Mouse (Mus musculus): Measurements from ENCODE around the gene Epha10. TPM values are rescaled to one million over a fixed set of nuclear protein-coding genes. Genes with fewer than 3 reads are reported as not detected.
"Not testable (repeated sequence)": the region's sequence is repeated elsewhere in the genome, so short reads cannot be mapped to it uniquely, and the experiment has no call there.

The Epha10 gene
- total RNA-seq, 4 experiments from 2014 or later: 36.6 to 40.5 (median 39.2) TPM

DNA sequence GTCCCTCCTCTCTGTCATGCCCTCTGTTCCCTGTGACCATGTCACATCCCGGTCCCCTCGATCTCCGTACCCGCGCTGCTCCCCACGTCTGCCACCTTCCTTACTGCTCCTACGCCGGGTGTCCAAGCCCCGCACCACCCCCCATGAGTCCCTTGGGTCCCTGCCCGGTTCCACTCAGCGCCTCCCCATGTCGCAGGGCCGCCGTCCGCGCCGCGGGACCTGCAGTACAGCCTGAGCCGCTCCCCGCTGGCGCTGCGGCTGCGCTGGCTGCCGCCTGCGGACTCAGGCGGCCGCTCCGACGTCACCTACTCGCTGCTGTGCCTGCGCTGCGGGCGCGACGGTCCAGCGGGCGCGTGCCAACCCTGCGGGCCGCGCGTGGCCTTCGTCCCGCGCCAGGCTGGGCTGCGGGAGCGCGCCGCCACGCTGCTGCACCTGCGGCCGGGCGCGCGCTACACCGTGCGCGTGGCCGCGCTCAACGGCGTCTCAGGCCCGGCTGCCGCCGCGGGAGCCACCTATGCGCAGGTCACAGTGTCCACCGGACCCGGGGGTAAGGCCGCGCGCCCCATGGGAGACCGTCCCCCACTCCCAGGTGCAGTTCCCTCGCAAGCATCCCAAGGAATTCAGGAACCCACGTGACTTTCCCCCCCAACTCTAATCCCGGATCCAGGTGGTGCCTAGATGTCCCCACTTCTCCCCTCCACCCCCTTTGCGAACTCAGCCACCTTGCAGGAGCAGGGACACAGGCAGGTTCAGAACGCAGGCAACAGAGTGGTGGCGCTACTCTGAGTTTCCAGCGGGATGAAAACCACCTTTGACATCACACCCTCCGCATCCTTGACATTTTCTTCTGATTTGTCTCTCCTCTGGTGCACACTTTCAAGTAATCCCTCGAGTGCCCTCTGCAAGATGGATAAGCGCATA lies 14.1 kb downstream of the Epha10 start:
- DNase-seq (ENCODE audit: low spot score in 2 of 2): peak; percentile 49 to 76

DNA sequence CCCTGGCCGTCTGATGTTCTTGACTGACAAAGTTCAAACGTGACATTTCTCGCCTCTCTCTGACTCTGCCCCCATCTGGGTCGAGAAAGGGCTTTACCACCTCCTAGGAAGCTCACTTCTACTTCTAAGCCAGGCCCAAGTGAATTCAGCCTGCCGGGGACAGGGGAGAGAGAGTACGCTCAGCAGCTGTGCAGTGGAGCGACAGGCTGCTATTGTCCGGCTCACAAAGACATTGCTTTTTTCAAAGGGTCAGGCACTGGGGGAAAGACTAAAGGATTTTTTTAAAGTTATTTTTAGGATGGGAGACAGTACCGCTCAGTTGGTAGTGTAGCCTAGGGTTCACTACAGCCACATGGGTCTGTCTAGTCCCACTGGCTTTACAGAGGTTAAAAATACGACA lies 17.7 kb downstream of the Epha10 start:
- DNase-seq (ENCODE audit: low spot score in 2 of 2): no peak

DNA sequence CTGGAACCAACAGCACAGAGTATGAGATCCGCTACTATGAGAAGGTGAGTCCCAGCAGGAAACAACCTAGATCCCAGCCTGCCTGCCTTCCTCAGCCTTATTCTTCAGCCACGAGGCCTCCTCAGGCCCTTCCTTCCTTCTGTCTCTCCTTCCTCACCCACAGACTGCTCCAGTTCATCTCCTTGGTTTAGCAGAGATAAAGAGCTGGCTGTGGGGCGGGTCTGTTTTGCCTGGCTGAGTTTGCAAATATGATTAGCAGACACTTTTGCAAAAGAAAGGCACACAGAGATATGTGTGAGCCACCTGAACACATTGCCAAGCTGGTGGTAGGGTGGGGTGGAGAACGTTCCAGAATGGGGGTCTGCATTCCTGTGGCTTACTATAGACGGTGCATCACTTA lies 19.2 kb downstream of the Epha10 start:
- DNase-seq (ENCODE audit: low spot score in 2 of 2): no peak

DNA sequence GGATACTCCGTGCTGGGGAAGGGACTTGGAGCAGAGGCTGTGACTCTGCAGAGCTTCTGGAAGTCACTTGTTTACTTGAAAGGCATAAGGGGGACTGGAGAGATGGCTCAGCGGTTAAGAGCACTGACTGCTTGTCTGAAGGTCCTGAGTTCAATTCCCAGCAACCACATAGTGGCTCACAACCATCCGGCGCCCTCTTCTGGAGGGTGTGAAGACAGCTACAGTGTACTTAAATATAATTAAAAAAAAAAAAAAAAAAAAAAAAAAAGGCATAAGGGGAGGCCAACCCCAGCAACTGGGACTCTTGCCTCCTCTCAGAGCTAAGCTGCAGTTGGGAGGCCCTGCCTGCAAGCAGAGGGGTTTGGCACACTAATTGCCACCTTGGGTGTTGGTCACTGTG lies 24.7 kb downstream of the Epha10 start:
- DNase-seq (ENCODE audit: low spot score in 2 of 2): no peak

DNA sequence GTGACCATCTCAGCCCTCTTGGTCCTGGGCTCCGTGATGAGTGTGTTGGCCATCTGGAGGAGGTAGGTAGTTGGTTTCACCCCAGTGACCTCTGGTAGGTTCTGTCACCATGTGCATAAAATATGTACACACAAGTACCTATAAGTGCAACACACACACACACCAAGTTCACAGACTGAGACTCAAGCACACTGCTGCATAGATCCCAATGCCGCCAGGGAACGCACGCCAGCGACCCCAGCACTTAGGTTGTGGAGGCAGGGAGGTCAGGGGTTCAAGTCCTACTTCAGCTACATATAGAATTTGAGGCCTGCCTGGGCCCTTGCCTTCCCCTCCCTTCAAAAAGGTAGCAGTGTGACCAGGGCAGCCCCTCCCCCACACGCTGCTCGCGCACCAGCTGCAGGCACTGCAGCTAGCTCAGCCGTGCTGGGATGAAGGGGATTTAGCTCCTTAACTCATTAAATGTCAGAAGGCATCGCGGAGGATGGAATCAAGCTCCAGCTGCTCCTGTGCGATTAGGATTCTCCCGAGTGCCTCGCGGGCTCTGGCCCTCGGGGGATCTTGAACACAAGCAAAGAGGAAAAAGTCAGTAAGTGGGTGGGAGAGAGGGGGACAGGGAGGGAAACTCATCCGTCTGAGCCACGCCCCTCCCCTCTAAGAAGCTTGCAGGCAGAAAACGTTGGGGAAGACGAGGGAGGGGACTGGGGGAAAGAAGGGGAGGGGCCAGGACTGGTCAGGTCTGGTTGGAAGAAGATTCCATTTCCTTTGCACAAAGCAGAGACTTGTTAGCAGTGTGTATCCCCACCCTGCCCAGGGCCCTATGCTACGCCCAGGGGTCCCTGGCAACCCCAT lies 25.5 kb downstream of the Epha10 start:
- no peak for DNase-seq (ENCODE audit: low spot score in 2 of 2)

DNA sequence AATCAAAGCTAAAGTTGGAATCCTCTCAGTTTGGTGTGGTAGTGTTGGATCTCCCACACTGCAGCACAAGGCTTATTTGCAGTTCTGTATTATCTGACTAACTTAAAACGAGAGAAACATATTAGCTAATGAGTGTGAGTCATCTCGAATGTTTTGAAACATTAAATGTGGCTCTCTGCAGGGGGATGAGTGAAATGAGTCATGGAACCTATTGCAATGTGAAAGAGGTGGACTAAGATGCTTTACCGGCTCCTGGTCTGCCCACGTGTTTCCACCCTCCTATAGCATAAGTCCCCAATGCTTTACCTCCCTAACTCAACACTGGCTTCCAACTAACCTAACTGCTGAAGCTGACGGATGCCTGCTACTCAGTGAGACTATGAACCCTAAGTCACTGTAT lies 47.4 kb downstream of the Epha10 start:
- no peak for DNase-seq (ENCODE audit: low spot score in 2 of 2)

DNA sequence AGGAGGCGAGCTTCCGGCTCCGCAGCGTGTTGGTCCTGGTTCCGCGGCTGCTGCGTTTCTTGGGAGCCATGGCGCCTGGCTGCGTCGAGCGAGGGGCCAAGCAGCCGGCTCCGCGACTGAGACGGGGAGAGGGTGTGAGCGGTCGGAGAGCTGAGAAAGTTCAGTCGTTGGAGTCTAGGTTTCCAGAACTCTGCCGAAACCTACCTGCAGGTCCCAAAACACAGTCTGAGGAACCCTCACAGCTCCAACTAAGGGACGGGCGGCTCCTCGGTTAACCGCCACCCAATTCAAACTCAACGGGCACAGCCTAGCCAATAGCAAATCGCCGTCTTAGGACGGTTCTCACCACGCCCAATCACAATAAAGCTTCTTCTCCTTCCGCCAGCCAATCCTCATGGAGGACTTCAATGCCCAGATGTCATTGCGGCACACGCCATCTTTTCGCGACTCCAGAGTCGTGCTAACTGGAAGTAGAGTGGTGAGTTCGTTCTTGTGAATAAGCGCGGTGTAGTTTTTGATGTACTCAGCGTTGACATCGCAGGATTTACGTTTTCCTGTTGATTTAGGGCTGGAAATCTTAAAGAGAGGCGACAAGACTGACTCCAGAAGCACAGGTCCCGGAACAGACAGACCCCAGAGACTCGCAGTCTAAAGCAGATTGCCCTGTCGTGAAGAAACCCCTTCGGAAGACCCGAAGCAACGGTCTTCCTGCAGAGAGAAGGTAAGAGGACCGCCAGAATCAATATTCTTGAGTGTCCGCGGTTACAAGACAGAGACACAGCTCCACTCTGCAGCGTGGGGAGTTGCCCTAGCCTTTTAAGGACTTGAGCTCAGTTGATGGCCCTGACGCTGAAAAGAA lies 56.1 kb downstream of the Epha10 start, which contains the start of gene 9930104L06Rik:
9930104L06Rik (plus strand) TSS at position 436 of the 859 bp plus-strand sequence.
- DNase-seq (ENCODE audit: low spot score in 2 of 2): peak; percentile 93 to 96

DNA sequence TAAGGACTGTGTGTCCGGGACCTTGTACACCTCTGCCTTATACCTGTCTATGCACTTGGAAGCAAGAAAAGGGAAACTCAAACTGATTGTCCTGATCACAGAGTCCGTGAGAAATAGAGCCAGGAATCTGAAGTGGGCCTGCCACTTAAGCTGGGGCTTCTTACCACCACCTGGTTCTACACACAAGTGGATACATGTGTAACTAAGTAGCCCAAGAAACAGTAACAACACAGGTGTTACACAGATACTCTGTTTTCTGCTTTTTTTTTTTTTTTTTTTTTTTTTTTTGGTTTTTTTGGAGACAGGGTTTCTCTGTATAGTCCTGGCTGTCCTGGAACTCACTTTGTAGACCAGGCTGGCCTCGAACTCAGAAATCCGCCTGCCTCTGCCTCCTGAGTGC lies 58.5 kb downstream of the Epha10 start, which contains the start of gene Cdca8:
Cdca8 (minus strand) TSS at position 101 of the 400 bp plus-strand sequence.
- DNase-seq (ENCODE audit: low spot score in 2 of 2): not testable (repeated sequence)

DNA sequence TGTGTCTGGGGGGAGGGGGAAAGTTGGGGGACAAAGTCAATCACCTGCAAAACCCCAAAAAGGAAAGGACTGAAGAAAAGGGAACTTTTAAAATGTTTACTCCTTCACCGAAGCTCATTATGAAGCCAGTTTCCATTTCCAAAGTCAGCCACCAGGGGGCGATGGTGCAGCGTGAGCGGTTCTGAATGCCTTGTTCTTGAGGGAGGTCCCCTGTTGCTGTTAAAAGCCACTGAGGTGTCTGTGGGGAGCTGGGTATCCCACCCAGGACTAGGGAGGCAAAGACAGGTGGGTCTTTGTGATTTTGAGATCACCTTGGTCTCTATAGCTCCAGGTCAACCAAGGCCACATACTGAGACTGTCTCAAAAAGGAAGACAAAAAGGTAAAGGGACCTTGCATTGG lies 62.3 kb downstream of the Epha10 start:
- peak in 1 of 2 experiments; percentile 77 for DNase-seq (ENCODE audit: low spot score in 2 of 2)

DNA sequence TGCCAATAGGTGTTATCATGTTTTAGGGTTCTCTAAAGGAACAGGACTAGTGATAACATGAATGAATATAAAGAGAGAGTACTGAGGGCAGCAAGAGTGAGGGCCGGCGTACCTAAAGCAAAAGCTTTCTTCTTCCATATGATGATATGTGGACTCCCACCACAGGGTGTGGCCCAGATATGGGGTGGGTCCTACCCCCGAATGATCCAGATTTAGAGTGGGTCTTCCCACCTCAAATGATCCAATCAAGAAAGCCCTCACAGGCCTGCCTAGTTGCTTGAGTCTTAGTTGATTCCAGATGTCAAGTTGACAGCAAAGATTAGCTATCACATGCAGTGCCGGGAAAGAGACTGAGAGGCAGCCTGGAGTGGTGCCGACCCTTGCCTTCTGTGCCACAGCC lies 63.1 kb downstream of the Epha10 start:
- no peak for DNase-seq (ENCODE audit: low spot score in 2 of 2)

DNA sequence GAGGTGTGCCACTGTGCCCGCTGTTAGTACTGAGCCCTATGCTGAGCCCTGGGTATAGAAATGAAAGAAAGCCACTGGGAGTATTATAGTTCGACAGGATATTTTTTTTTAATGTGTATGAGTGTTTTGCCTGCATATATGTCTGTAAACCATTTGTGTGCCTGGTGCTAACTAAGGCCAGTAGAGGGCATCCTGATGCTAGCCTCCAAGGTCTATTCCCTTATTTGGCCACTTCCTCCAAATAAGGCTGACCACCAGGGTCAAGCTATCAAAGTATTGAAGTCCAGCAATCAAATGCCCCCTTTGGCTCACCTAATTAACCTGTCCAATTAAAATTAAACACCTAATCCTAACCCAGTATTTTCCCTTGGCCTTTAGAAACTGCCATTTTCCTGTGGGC lies 64.3 kb downstream of the Epha10 start:
- DNase-seq (ENCODE audit: low spot score in 2 of 2): no peak

DNA sequence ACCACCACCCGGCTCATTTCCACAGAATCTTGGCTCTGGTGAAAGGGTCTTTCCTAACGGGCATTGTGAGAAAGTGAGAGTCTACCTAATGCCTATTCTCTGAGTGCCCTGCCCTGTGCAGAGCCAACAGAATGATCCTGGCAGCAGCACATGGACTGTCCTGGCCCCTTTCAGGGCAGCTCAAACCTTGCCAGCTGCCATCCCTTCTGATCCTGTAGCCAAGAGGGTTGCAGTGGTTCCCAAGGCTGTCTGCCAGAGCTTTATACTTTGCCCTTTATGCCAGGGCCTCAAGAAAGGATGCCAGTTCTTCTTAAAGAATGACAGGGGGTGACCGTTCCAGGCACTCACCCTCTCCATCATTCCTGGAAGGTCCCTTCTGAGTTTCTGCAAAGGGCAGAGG lies 68.8 kb downstream of the Epha10 start:
- no peak for DNase-seq (ENCODE audit: low spot score in 2 of 2)

DNA sequence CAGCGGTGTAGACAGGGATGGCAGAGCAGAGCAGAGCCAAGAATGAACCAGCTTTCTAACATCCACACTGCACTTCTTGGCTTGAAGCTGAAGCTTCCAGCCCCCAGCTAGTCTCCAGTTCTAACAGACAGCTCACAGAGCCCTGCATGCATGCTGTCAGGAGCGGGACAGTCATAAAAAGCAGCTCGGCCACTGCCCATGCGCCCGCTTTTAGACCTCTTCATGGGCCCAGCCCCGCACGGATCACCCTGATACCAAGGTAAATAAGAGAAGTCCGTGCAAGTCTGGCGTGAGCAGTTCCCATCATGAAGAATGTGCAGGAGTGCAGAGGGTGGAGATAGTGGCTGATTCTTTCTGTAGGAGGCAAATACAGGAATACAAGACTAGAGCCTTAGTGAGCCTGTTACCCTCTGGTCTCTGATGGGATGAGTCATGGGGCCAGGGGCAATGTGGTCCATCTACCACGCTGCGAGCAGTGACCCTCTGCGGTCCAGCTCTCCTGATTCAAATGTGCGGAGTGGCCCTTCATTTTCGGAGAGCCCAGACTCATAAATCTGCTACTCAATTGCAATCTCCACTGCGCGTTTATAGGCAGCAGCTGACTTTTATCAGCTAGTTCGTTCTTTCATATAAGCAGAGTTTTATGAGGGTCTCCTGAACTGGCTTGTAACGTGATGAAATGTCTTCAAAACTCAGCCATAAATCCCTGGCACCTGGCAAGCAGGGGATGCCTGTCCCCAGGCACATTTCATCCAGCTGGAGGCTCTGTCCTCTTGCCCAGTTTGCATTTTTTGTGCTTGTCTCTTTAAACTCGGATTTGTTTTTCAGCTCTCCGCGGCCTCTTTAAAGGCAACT lies 69.7 kb downstream of the Epha10 start:
- no peak for DNase-seq (ENCODE audit: low spot score in 2 of 2)

DNA sequence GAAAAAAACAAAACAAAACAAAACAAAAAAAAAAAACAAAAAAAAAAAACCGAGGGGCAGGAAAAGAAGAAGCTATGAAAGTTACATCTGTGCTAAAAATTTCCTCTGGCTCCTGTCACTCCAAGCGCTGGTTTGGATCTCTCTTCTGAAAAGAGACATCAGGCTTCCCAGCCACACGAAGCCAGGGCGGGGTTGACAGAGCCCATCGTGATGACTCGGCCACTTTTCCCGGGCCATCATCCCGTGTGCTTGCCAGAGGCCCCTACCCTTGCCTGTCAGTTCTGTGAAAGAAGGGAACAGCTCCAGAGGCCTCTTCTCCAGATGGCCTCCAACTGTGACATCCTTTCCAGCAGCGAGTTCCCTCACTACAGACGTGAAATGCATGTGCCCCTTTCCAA lies 70.3 kb downstream of the Epha10 start:
- DNase-seq (ENCODE audit: low spot score in 2 of 2): no peak

DNA sequence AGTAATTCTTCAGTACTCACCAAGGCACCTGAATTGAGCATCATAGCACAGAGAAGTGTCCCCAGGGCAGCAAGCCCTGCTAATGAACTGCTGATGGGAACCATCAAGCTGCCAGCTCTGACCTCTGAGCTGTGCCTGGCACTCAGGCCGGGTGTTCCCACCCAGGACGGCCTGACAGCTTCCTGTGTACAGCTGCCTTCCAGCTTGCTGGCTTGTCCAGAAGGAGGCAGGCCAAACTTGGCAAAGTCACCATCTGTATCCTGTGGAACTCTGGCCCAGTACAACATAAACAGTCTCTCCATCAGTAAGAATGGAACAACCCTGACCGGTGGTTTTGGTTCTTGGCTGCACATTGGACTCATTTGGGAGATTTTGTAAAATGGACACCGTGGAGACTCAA lies 72.8 kb downstream of the Epha10 start:
- DNase-seq (ENCODE audit: low spot score in 2 of 2): no peak

DNA sequence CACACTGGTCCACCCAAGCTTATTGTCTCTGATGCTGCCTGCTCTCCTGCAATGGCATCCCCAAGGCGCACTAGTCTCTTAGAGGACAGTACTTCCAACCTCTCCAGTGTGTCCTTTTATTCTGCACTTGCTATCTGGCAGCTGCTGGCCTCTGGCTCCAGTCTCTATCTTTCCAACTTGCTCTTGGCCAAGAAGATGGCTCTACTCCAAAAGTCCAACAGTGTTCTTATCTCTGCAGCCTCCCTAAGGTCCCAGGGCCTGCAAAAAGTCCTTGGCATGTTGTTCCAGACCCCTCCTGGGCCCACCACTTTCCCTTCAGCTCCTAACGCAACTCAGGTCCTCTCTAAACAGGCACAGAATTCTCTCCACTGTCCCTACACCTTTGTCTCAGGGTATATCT lies 76.6 kb downstream of the Epha10 start:
- no peak for DNase-seq (ENCODE audit: low spot score in 2 of 2)

DNA sequence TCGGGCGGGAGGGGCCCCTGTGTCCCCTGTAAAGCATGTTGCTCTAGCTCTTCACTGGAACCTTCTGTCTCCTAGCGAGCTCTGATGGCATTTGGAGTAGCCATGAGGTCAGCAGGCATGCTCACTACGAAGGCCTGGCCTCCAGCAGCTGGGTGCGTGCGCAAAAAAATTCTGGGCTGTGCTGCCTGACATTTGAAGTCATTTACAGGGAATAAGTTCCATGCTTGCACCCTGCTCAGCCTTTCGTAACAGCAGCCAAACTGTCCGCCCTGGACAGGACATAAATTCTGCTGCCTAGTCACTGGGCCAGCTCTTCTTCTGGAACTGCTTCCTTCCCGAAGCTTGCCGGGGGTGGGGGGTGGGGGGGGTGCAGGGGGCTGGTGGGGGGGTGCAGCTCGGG lies 78.4 kb downstream of the Epha10 start:
- DNase-seq (ENCODE audit: low spot score in 2 of 2): no peak

DNA sequence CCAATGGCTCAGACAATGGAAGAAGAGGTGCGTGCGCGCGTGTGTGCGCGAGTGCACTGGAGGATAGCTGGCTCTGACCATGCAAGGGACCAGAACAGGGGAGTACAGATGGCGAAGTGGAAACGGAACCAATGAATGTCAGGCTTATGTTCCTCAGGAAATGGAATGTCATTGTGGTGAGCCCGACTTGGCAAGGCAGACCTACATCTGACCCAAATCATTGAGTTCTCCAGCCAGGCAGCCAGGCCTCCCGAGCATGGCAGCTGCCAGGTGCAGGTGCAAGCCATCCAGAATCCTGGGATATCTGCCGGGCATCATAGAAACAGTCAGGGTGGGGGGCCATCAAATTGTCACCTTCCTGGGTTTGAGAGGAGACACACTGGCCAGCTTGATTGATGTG lies 80.2 kb downstream of the Epha10 start:
- no peak for DNase-seq (ENCODE audit: low spot score in 2 of 2)

DNA sequence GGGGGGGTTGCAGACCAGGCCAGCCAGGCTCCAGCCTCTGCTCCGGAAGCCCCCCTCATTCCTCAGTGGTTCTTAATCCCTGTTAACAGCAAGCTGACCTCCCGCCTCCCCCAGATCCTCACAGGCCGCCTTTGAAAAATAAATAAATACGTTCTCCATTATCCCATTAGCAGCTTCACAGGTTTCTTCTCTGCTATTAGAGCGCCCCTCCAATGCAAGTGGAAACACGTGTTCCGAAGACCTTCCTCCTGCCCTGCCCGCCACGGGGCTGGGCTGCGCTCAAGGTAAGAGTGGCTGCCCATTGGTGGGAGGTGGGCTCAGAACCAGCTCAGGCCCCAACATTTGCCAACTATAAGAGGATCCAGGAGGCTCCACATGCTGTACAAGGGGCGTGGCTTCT lies 81.9 kb downstream of the Epha10 start:
- no peak for DNase-seq (ENCODE audit: low spot score in 2 of 2)

DNA sequence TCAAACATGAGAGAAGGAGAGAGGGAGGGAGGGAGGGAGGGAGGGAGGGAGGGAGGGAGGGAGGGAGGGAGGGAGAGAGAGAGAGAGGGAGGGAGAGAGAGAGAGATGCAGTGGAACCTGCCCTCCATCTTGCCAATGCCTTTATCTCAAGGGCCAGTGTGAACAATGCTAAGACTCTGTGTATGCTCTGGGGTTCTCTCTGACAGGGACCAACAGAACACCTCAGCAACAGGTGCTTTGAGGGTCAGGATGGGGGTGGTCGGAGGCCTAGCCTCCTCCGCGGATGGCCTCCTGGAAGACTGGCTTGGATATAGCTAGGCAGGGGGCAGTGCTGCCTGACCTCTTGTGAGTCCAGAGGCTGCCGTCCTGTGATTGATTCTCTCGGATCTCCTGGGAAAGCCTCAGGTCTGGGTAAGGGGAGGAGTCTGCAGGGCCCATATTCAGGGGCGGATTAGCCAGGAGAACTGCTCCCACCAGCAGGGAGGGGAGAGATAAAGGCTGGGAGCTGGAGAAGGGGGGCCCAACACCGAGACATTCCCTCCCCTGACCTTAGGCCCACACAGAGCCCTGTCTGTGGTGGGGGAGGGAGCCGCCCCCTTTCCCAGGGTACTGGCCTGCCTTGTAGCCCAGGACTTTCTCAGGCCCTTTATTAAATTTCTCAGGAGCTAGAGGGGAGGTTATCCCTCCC lies 84.4 kb downstream of the Epha10 start:
- no peak for DNase-seq (ENCODE audit: low spot score in 2 of 2)

Measured in left cerebral cortex, adult 8-10 months (tissue).